Mouse (Mus musculus) left cerebral cortex, postnatal 36 days (tissue): ENCODE measurements around the gene Tnip2. TPM values are rescaled to one million over a fixed set of nuclear protein-coding genes. Genes with fewer than 3 reads are reported as not detected.
A peak's percentile ranks its signal among the peaks of the same experiment; 100 is the strongest.

Experiments
- DNase-seq, 2 experiments: peaks; one replicate each; pipeline ENCODE4 v3.0.0; 2021 to 2022; ENCODE audit warnings: low spot score in 2 of 2, mixed read lengths in 1 of 2
- intact Hi-C: fragments of 180-260 bp; cut with DNase I; formaldehyde crosslinking; loops from one replicate; pipeline ENCODE4 v1.15.1; 2025
- total RNA-seq, 2 experiments: library from RNA; stranded (reverse); gene quantifications; 2 replicates each; pipeline ENCODE4 v1.2.3; 2021

The Tnip2 gene
- 10 to 100 TPM; 12.7 to 20.4 TPM for total RNA-seq

- intact Hi-C loops, result no loop called here
- DNase-seq, result peak; percentile 87 to 88
Observed at GRCm38 (mm10) chr5:34513466-34514217, at the start of gene Tnip2. Gene Tnip2 (minus strand): TSS chr5:34513991.

GRCm38 (mm10) chr5:34551821-34552220, 38.0 kb upstream of the Tnip2 start:
- DNase-seq, result no peak
- intact Hi-C loops, result no loop called here

GRCm38 (mm10) chr5:34550251-34550650, 36.5 kb upstream of the Tnip2 start:
- intact Hi-C loops, result no loop called here
- DNase-seq, result no peak

GRCm38 (mm10) chr5:34549483-34550221, 35.9 kb upstream of the Tnip2 start:
- intact Hi-C loops, result no loop called here
- DNase-seq, result no peak

GRCm38 (mm10) chr5:34549135-34549482, 35.3 kb upstream of the Tnip2 start:
- DNase-seq, result no peak
- intact Hi-C loops, result no loop called here

- DNase-seq, result no peak
- intact Hi-C loops, result no loop called here
Observed at GRCm38 (mm10) chr5:34547410-34547809, 33.6 kb upstream of the Tnip2 start.

- intact Hi-C loops, result no loop called here
- DNase-seq, result no peak
Observed at GRCm38 (mm10) chr5:34543114-34543513, 29.3 kb upstream of the Tnip2 start.

- no peak for DNase-seq
- intact Hi-C loops, result no loop called here
Observed at GRCm38 (mm10) chr5:34542166-34542565, 28.4 kb upstream of the Tnip2 start.

GRCm38 (mm10) chr5:34539121-34539520, 25.3 kb upstream of the Tnip2 start:
- DNase-seq, result no peak
- intact Hi-C loops, result no loop called here

GRCm38 (mm10) chr5:34538527-34538926, 24.7 kb upstream of the Tnip2 start:
- no peak for DNase-seq

GRCm38 (mm10) chr5:34538079-34538478, 24.3 kb upstream of the Tnip2 start:
- no peak for DNase-seq
- intact Hi-C loops, result no loop called here

More at GRCm38 (mm10) chr5:34538527-34538926, 24.7 kb upstream of the Tnip2 start:
- intact Hi-C loops, result no loop called here

- intact Hi-C loops, result no loop called here
- DNase-seq, result no peak
Observed at GRCm38 (mm10) chr5:34535831-34536230, 22.0 kb upstream of the Tnip2 start.

- intact Hi-C loops, result no loop called here
- no peak for DNase-seq
Observed at GRCm38 (mm10) chr5:34534776-34535581, 21.2 kb upstream of the Tnip2 start.

GRCm38 (mm10) chr5:34533820-34534219, 20.0 kb upstream of the Tnip2 start:
- intact Hi-C loops, result no loop called here
- no peak for DNase-seq

- no peak for DNase-seq
Observed at GRCm38 (mm10) chr5:34533066-34533465, 19.3 kb upstream of the Tnip2 start.

GRCm38 (mm10) chr5:34530687-34531086, 16.9 kb upstream of the Tnip2 start:
- intact Hi-C loops, result no loop called here
- DNase-seq, result no peak

More at GRCm38 (mm10) chr5:34533066-34533465, 19.3 kb upstream of the Tnip2 start:
- intact Hi-C loops, result no loop called here

- no peak for DNase-seq
- intact Hi-C loops, result no loop called here
Observed at GRCm38 (mm10) chr5:34530116-34530515, 16.3 kb upstream of the Tnip2 start.

- no peak for DNase-seq
- intact Hi-C loops, result loop anchor here (5.0 kb wide), 1 partner anchor 44 kb away; the partner anchor contains the start of gene Add1
Observed at GRCm38 (mm10) chr5:34528724-34529123, 14.9 kb upstream of the Tnip2 start.

GRCm38 (mm10) chr5:34527352-34527751, 13.6 kb upstream of the Tnip2 start:
- no peak for DNase-seq
- intact Hi-C loops, result loop anchor here (5.0 kb wide), 1 partner anchor 45 kb away; the partner anchor contains the start of gene Add1

- intact Hi-C loops, result loop anchor here (5.0 kb wide), 1 partner anchor 46 kb away; the partner anchor contains the start of gene Add1
- DNase-seq, result no peak
Observed at GRCm38 (mm10) chr5:34526477-34526775, 12.6 kb upstream of the Tnip2 start.
